Mouse (Mus musculus) heart, adult 2 months (tissue): ENCODE results near the gene Serpina3b.

Experiments used
- CTCF ChIP-seq: fragments of 200-600 bp; IDR thresholded peaks from 2 replicates; pipeline ENCODE4 v1.8.1; 2022; ENCODE audit warnings: antibody characterized with exemption, mild to moderate bottlenecking, moderate library complexity
- POLR2A ChIP-seq: fragments of 200-500 bp; IDR thresholded peaks from 2 replicates; pipeline ENCODE4 v1.6.1; 2011; ENCODE audit warnings: mild to moderate bottlenecking, low read depth, low read length, control low read depth; ENCODE audit not compliant: insufficient read depth

DNA sequence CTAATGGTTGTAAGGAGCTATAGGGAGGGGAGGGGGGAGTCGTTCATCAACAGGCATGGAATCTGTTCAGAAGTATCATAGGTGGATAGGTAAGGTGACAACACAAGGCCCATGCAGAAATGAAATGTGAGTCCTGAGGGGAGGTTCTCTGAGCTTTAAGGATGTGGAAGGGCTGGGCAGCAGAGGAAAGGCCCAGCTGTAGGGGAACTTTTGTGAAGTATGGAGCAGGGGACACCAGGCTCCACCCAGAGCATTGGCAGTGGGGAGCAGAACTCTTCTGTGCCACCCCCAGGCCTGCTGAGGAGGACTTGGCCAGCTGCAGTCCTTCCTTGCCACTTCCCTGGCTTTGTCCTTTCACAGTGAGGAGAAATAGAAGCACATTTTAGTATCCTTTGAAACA is 13.7 kb downstream of the Serpina3b start:
- TF ChIP-seq POLR2A (no peak), CTCF (no peak)
